Comparison of ENCODE assay signal across 19 mouse cellular contexts in the genomic region with DNA sequence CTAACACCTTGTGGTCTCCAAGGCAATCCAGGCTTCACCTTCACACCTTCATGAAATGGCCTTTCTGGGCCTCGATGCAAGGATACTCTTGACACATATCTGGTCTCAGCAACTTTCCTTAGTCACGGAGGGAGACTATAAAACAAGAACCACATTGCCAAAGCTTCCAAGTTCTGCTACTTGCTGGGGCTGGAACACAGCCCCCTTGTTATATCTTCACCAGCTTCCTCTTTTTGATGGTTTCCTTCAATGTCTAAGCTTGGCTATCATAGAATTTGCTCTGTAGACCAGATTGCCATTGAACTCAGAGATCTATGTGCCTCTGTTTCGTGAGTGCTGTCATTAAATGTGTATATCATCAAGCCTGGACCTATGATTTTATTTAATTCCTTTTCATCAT.
"Had no signal": no experiment of that assay in that cellular context is flagged by ENCODE, and none has a peak within 500 bp of the region (broad histone marks: within the 10 kb centered on the region; RNA-seq: fewer than 3 reads in every experiment).

No protein-coding gene starts in this region.

- H3K4me3 ChIP-seq: lung, embryonic 15.5 days; midbrain, embryonic 10.5 days; midbrain, embryonic 12.5 days; myocyte; neural tube, embryonic 13.5 days; neural tube, embryonic 15.5 days; stomach, embryonic 15.5 days had no signal

- H3K27me3 ChIP-seq: lung, embryonic 15.5 days; midbrain, embryonic 12.5 days; neural tube, embryonic 13.5 days; neural tube, embryonic 15.5 days; stomach, embryonic 15.5 days had no signal

- DNase-seq: liver, postnatal 0 days; lung, adult 2 months; lung, postnatal 14 days; lung, postnatal 36 days; midbrain, embryonic 14.5 days; right cerebral cortex, postnatal 14 days; thymus, postnatal 14 days; thymus, postnatal 36 days had no signal

- ATAC-seq: liver, postnatal 0 days; lung, postnatal 0 days; midbrain, embryonic 16.5 days had no signal

- H3K27ac ChIP-seq: lung, embryonic 15.5 days; macrophage; midbrain, embryonic 10.5 days; midbrain, embryonic 12.5 days; neural tube, embryonic 13.5 days; neural tube, embryonic 15.5 days; stomach, embryonic 15.5 days; stomach, postnatal 0 days had no signal

- H3K4me1 ChIP-seq: lung, embryonic 15.5 days; midbrain, embryonic 10.5 days; midbrain, embryonic 12.5 days; neural tube, embryonic 13.5 days; neural tube, embryonic 15.5 days; stomach, embryonic 15.5 days had no signal

- H3K36me3 ChIP-seq: lung, embryonic 15.5 days; midbrain, embryonic 10.5 days; midbrain, embryonic 12.5 days; neural tube, embryonic 13.5 days; neural tube, embryonic 15.5 days; stomach, embryonic 15.5 days had no signal
